Mouse (Mus musculus) neural tube, embryonic 14.5 days (tissue): ENCODE measurements around the gene Trim56. TPM values are rescaled to one million over a fixed set of nuclear protein-coding genes. Genes with fewer than 3 reads are reported as not detected.
A peak's percentile ranks its signal among the peaks of the same experiment; 100 is the strongest.
"Not testable (repeated sequence)": the region's sequence is repeated elsewhere in the genome, so short reads cannot be mapped to it uniquely, and the experiment has no call there.

Experiments
- ATAC-seq: fragments of 200-750 bp; cut with Nextera tagmentation; 2 replicates; pipeline ENCODE4 v1.8.0; 2017; ENCODE audit warnings: low read depth, mild to moderate bottlenecking, moderate TSS enrichment, moderate library complexity
- H3K27ac ChIP-seq: fragments of 300-500 bp; sonication (generic); 2 replicates; pipeline ENCODE4 v1.5.1; 2014; ENCODE audit warnings: low read depth, mild to moderate bottlenecking, control low read depth, low read length, moderate library complexity, mixed read lengths
- H3K27me3 ChIP-seq: fragments of 300-500 bp; sonication (generic); 2 replicates; pipeline ENCODE4 v1.6.1; 2014; ENCODE audit warnings: low read length; ENCODE audit not compliant: control insufficient read depth, insufficient read depth
- H3K36me3 ChIP-seq: fragments of 300-500 bp; sonication (generic); 2 replicates; pipeline ENCODE4 v1.6.1; 2014; ENCODE audit warnings: low read length, mixed read lengths; ENCODE audit not compliant: control insufficient read depth, insufficient read depth
- H3K4me1 ChIP-seq: fragments of 300-500 bp; sonication (generic); 2 replicates; pipeline ENCODE4 v1.6.1; 2014; ENCODE audit warnings: low read length; ENCODE audit not compliant: control insufficient read depth, insufficient read depth
- H3K4me2 ChIP-seq: fragments of 300-500 bp; sonication (generic); 2 replicates; pipeline ENCODE4 v1.6.1; 2014; ENCODE audit warnings: mild to moderate bottlenecking, low read depth, low read length, control low read depth
- H3K4me3 ChIP-seq: fragments of 300-500 bp; sonication (generic); 2 replicates; pipeline ENCODE4 v1.5.1; 2014; ENCODE audit warnings: low read depth, low read length, control low read depth, mixed read lengths
- H3K9ac ChIP-seq: fragments of 300-500 bp; sonication (generic); replicated peaks from 2 replicates; pipeline ENCODE4 v1.6.1; 2014; ENCODE audit warnings: low read depth, mild to moderate bottlenecking, control low read depth, low read length, mixed read lengths
- H3K9me3 ChIP-seq: fragments of 300-500 bp; sonication (generic); 2 replicates; pipeline ENCODE4 v1.6.1; 2016; ENCODE audit warnings: low read length; ENCODE audit not compliant: control insufficient read depth
- WGBS: fragments of 180-500 bp; shearing (Covaris S2); extraction: QIAGEN DNeasy Blood & Tissue Kit; methylation state at CpG from one replicate; pipeline ENCODE4 v1.1.7; 2014; 5-methylcytosine and 5-hydroxymethylcytosine counted together
- polyA plus RNA-seq: library from polyadenylated mRNA; unstranded; fragments of >200 nt; fragmentation: Nextera tagmentation; extraction: Ambion mirVana; gene quantifications from 2 replicates; pipeline ENCODE4 v1.2.1, GENCODE M21; 2014

The Trim56 gene
- polyA plus RNA-seq, 1 experiment from 2014 or later, result 2.1 TPM

DNA sequence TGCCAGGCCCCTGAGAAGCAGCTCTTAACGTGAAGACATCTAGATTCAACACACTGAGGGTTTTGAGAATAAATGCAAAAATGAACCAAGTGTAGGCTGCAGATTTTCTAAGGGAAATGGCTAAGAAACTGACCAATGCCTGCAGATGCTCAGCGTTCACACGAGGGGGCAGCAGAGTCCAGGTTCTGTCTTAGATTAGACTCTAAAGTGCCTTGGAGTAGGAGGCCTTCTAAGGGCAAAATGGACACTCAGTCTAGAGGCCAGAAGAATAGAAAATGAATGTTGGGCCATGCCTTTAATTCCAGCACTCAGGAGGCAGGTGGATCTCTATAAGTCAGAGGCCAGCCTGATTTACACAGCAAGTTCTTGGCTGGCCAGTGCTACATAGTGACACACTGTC is 15.5 kb upstream of the Trim56 start:
- Histone ChIP-seq H3K9me3 (no peaks in the 10 kb centered on the region), H3K4me2 (no peak overlapping the region), H3K9ac (no peak overlapping the region), H3K27me3 (no peaks in the 10 kb centered on the region), H3K4me1 (0 out of 2 replicates have a peak, but pooled peaks cover 5% of the 10 kb centered on the region), H3K4me3 (no peak overlapping the region), H3K27ac (no peak overlapping the region), H3K36me3 (no peaks in the 10 kb centered on the region)
- ATAC-seq, result peak; percentile 44; the same call in 1 of the 2 replicates
- 2% methylated on average over 3 of the region's 3 CpGs for WGBS

DNA sequence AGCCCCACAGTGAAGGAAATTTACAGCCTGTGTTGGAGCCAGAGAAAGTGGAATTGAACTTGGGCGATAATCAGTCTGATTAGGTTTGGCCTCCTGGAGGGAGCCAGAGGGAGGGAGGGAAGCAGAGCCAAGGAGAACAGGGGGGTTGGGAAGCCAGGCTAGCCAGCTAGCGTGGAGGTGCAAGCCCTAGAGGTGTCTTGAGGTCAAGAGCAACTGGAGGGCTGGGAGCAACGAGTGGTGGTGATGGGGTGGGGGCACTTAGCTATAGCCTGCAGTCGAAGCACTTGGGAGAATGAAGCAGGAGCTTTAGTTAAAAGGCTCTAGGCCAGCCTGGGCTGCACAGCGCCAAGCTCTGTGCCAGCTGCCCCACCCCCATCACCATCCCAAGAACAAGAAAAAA is 13.3 kb upstream of the Trim56 start:
- Histone ChIP-seq H3K27me3 (no peaks in the 10 kb centered on the region), H3K36me3 (no peaks in the 10 kb centered on the region), H3K4me3 (no peak overlapping the region), H3K4me2 (no peak overlapping the region), H3K4me1 (0 out of 2 replicates have a peak, but pooled peaks cover 5% of the 10 kb centered on the region), H3K9ac (0 out of 2 replicates have a peak overlapping the region, but pooled peaks have one; percentile 17), H3K9me3 (no peaks in the 10 kb centered on the region), H3K27ac (no peak overlapping the region)
- WGBS, result 21% methylated on average over 5 of the region's 5 CpGs
- no peak for ATAC-seq

GRCm38 (mm10) chr5:137123516-137123915 is 7.5 kb upstream of the Trim56 start:
- H3K27ac ChIP-seq, result peak overlapping the region; percentile 69
- no peak overlapping the region for H3K4me3 ChIP-seq
- H3K4me1 ChIP-seq, result peaks cover 5% of the 10 kb centered on the region; the same call in 1 of the 2 replicates
- no peak overlapping the region for H3K4me2 ChIP-seq
- H3K9ac ChIP-seq, result no peak overlapping the region
- ATAC-seq, result 0 out of 2 replicates have a peak, but pooled peaks have one; percentile 14
- H3K36me3 ChIP-seq, result no peaks in the 10 kb centered on the region
- H3K27me3 ChIP-seq, result no peaks in the 10 kb centered on the region
- 81% methylated on average over 4 of the region's 4 CpGs for WGBS
- no peaks in the 10 kb centered on the region for H3K9me3 ChIP-seq

DNA sequence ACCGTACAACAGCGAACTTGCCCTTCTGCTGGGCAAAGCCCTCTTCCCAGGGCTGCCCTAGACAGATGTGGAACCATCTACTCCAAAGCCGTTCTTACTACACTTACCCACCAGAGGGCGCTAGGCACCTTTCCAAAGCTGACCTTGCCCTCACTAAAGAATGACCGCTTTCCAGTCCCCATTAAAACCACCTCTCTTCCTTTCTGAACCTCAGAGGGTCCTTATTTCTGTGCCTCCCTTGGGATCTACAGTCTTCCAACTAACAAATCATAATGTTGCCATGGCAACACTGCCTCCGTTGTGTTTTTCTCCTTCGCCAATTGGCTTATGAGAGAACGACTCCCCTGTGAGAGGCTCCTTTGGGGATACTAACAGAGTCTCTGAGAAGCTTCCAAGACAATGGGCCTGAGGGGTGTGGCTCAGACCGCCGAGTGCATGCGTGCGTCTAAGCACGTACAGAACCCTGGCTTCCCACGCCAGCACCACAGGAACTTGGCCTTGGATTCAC is 6.7 kb upstream of the Trim56 start:
- H3K9ac ChIP-seq, result no peak overlapping the region
- H3K27ac ChIP-seq, result peak overlapping the region; percentile 69
- no peaks in the 10 kb centered on the region for H3K27me3 ChIP-seq
- ATAC-seq, result peak; percentile 73
- 6% methylated on average over 14 of the region's 14 CpGs for WGBS
- H3K4me2 ChIP-seq, result no peak overlapping the region
- H3K36me3 ChIP-seq, result no peaks in the 10 kb centered on the region
- no peaks in the 10 kb centered on the region for H3K9me3 ChIP-seq
- H3K4me3 ChIP-seq, result no peak overlapping the region
- H3K4me1 ChIP-seq, result peaks cover 5% of the 10 kb centered on the region; the same call in 1 of the 2 replicates

- Histone ChIP-seq H3K27me3 (no peaks in the 10 kb centered on the region), H3K4me3 (no peak overlapping the region), H3K36me3 (no peaks in the 10 kb centered on the region), H3K9ac (no peak overlapping the region), H3K27ac (no peak overlapping the region), H3K4me1 (peaks cover 5% of the 10 kb centered on the region; the same call in 1 of the 2 replicates), H3K4me2 (no peak overlapping the region), H3K9me3 (no peaks in the 10 kb centered on the region)
- WGBS, result 83% methylated on average over 4 of the region's 4 CpGs
- no peak for ATAC-seq
Measured at GRCm38 (mm10) chr5:137121280-137121679, 5.3 kb upstream of the Trim56 start.

GRCm38 (mm10) chr5:137118878-137119277 is 2.9 kb upstream of the Trim56 start:
- H3K27ac ChIP-seq, result no peak overlapping the region
- no peaks in the 10 kb centered on the region for H3K27me3 ChIP-seq
- 76% methylated on average over 4 of the region's 4 CpGs for WGBS
- no peak overlapping the region for H3K9ac ChIP-seq
- H3K4me2 ChIP-seq, result no peak overlapping the region
- H3K36me3 ChIP-seq, result no peaks in the 10 kb centered on the region
- no peaks in the 10 kb centered on the region for H3K9me3 ChIP-seq
- H3K4me1 ChIP-seq, result peaks cover 5% of the 10 kb centered on the region; the same call in 1 of the 2 replicates
- H3K4me3 ChIP-seq, result no peak overlapping the region
- no peak for ATAC-seq

DNA sequence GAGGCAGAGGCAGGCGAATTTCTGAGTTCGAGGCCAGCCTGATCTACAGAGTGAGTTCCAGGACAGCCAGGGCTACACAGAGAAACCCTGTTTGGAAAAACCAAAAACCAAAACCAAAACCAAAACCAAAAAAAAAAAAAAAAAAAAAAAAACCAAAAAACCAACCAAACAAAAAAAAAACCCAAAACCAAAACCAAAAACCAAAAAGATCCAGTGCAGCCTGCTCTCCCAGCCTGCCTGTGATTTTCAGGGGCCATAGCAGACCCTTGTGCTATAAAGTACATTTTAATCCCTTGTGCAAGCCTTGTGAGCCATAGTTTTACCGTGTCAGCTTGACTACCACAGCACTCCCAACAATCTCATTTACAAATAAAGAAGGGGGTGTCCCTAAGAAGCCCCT is 2.0 kb upstream of the Trim56 start:
- not testable (repeated sequence) for H3K27ac ChIP-seq, H3K9ac ChIP-seq
- 82% methylated on average over 3 of the region's 3 CpGs for WGBS

DNA sequence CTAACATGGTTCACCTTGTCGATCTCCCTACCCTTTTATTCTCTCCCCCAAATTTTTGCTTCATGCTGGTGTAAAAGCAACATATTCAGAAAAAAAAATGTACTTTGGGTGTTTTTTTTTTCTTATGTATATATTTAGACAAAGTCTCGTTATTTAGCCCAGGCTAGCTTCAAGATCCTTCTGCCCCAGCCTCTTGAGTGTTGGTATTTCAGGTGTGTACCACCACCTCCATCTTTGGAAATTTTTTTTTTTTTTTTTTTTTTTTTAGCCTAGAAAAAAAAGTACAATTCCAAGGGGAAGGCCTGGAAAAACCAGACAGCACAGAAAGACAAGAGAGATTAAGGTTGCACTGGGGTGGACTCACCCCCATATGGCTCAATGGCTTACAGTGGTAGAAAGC is 978 bp upstream of the Trim56 start:
- Histone ChIP-seq H3K9ac (no peak overlapping the region), H3K27ac (no peak overlapping the region), H3K27me3 (no peaks in the 10 kb centered on the region), H3K36me3 (no peaks in the 10 kb centered on the region), H3K9me3 (no peaks in the 10 kb centered on the region), H3K4me1 (no peaks in the 10 kb centered on the region), H3K4me2 (no peak overlapping the region), H3K4me3 (no peak overlapping the region)
- WGBS, result 82% methylated on average over 2 of the region's 2 CpGs
- ATAC-seq, result no peak

More for the DNA sequence above, 2.0 kb upstream of the Trim56 start:
- not testable (repeated sequence) for H3K4me3 ChIP-seq, H3K9me3 ChIP-seq, H3K4me1 ChIP-seq, H3K27me3 ChIP-seq, H3K4me2 ChIP-seq, ATAC-seq, H3K36me3 ChIP-seq

DNA sequence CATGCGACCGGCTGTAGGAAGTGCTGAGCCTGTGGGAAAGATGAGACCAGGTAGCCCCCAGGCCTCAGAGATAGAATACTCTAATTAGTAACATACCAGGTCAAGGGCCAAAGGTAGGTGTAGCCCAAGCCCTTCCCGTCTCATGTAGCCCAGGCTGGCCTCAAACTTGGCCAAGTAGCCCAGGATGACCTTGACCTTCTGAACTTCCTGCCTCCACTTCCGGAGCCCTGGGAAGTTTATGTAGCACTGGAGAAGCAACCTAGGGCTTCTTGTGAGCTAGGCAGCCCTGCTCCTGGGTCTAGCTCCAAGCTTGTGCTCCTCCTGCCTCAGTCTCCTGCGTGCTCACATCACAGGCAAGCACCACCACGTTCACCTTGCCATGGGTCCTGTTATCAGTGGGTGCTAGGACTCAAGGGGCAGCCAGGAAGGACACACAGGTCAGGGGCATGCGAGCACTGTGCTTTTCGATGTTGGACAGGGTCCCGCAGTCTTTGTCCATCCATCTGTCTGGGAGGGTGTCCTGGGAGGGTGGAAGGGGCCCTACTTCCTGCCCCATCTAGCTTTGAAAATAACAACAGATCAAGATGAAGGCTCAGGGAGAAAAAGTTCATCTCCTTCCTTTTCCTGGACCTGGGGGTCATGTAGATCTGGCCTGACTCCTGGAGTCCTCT is 983 bp downstream of the Trim56 start:
- Histone ChIP-seq H3K4me1 (no peaks in the 10 kb centered on the region), H3K4me2 (peak overlapping the region; percentile 48; the same call in 1 of the 2 replicates), H3K27me3 (no peaks in the 10 kb centered on the region), H3K4me3 (peak overlapping the region; percentile 32; the same call in 1 of the 2 replicates), H3K9ac (no peak overlapping the region), H3K9me3 (no peaks in the 10 kb centered on the region), H3K36me3 (no peaks in the 10 kb centered on the region), H3K27ac (no peak overlapping the region)
- no peak for ATAC-seq
- 90% methylated on average over 9 of the region's 9 CpGs for WGBS
